ENCODE assay signal across 8 mouse cellular contexts in genomic region chr3:88454762-88455587, GRCm38 (mm10). TPM values are rescaled to one million over a fixed set of nuclear protein-coding genes. Genes with fewer than 3 reads are reported as not detected.
DNase-seq lines count a peak whose midpoint lies in the region; ATAC-seq and TF ChIP-seq lines count a peak whose summit lies in the region.

No protein-coding gene starts in this region.

- H3K36me3 ChIP-seq in embryonic facial prominence, embryonic 12.5 days = no peaks in the 10 kb centered on the region
- H3K36me3 ChIP-seq in embryonic facial prominence, embryonic 10.5 days (replicated peaks) = no peaks in the 10 kb centered on the region
- peaks cover 36% of the 10 kb centered on the region for H3K36me3 ChIP-seq in midbrain, postnatal 0 days (ENCODE audit: insufficient read depth, low read length)
- no peaks in the 10 kb centered on the region for H3K36me3 ChIP-seq in midbrain, embryonic 11.5 days (ENCODE audit: control insufficient read depth, insufficient read depth, low read length)
- H3K36me3 ChIP-seq in kidney, embryonic 16.5 days (ENCODE audit: insufficient read depth, low read length) = no peaks in the 10 kb centered on the region
- peaks cover 31% of the 10 kb centered on the region for H3K36me3 ChIP-seq in neural tube, embryonic 13.5 days

- H3K4me2 ChIP-seq in embryonic facial prominence, embryonic 12.5 days (replicated peaks) = no peak overlapping the region
- H3K4me2 ChIP-seq in midbrain, postnatal 0 days (ENCODE audit: low read depth, low read length, poor library complexity, severe bottlenecking) = no peak overlapping the region
- no peak overlapping the region for H3K4me2 ChIP-seq in midbrain, embryonic 11.5 days
- peak overlapping the region; percentile 23 for H3K4me2 ChIP-seq in kidney, embryonic 16.5 days (replicated peaks; ENCODE audit: low read depth, low read length)
- H3K4me2 ChIP-seq in neural tube, embryonic 13.5 days = no peak overlapping the region

- no peak overlapping the region for H3K4me3 ChIP-seq in embryonic facial prominence, embryonic 12.5 days
- no peak overlapping the region for H3K4me3 ChIP-seq in embryonic facial prominence, embryonic 10.5 days
- no peak overlapping the region for H3K4me3 ChIP-seq in midbrain, postnatal 0 days (ENCODE audit: low read depth, low read length)
- no peak overlapping the region for H3K4me3 ChIP-seq in midbrain, embryonic 11.5 days (ENCODE audit: low read depth, low read length)
- peak overlapping the region; percentile 10; the same call in 1 of the 2 replicates for H3K4me3 ChIP-seq in kidney, embryonic 16.5 days (ENCODE audit: low read length)
- no peak overlapping the region for H3K4me3 ChIP-seq in neural tube, embryonic 13.5 days

- peaks cover 20% of the 10 kb centered on the region; the same call in 1 of the 2 replicates for H3K4me1 ChIP-seq in embryonic facial prominence, embryonic 12.5 days
- H3K4me1 ChIP-seq in embryonic facial prominence, embryonic 10.5 days = peaks cover 44% of the 10 kb centered on the region
- peaks cover 12% of the 10 kb centered on the region for H3K4me1 ChIP-seq in midbrain, postnatal 0 days (ENCODE audit: insufficient read depth, low read length)
- H3K4me1 ChIP-seq in midbrain, embryonic 11.5 days (ENCODE audit: control insufficient read depth, insufficient read depth, low read length) = peaks cover 15% of the 10 kb centered on the region
- peaks cover 30% of the 10 kb centered on the region for H3K4me1 ChIP-seq in kidney, embryonic 16.5 days (ENCODE audit: insufficient read depth, low read length)
- peaks cover 39% of the 10 kb centered on the region for H3K4me1 ChIP-seq in neural tube, embryonic 13.5 days (replicated peaks)

- DNase-seq in embryonic facial prominence, embryonic 10.5 days (ENCODE audit: low spot score) = no peak
- no peak for DNase-seq in midbrain, postnatal 0 days (ENCODE audit: low spot score)
- no peak for DNase-seq in midbrain, embryonic 11.5 days (ENCODE audit: low spot score, missing footprints)
- no peak for DNase-seq in adrenal gland, adult 8-10 months
- DNase-seq in frontal cortex, postnatal 10 days (ENCODE audit: low spot score in 2 of 2) = no peak

- H3K27me3 ChIP-seq in embryonic facial prominence, embryonic 12.5 days = 0 out of 2 replicates have a peak, but pooled peaks cover 4% of the 10 kb centered on the region
- peaks cover 87% of the 10 kb centered on the region for H3K27me3 ChIP-seq in embryonic facial prominence, embryonic 10.5 days (replicated peaks; ENCODE audit: low read depth, poor library complexity, severe bottlenecking)
- H3K27me3 ChIP-seq in midbrain, postnatal 0 days (ENCODE audit: insufficient read depth, low read length) = no peaks in the 10 kb centered on the region
- H3K27me3 ChIP-seq in midbrain, embryonic 11.5 days (ENCODE audit: control insufficient read depth, insufficient read depth, low read length) = no peaks in the 10 kb centered on the region
- 0 out of 2 replicates have a peak, but pooled peaks cover 12% of the 10 kb centered on the region for H3K27me3 ChIP-seq in kidney, embryonic 16.5 days (ENCODE audit: insufficient read depth, low read length)
- peaks cover 20% of the 10 kb centered on the region for H3K27me3 ChIP-seq in neural tube, embryonic 13.5 days

- no peaks in the 10 kb centered on the region for H3K9me3 ChIP-seq in embryonic facial prominence, embryonic 12.5 days
- no peaks in the 10 kb centered on the region for H3K9me3 ChIP-seq in embryonic facial prominence, embryonic 10.5 days
- H3K9me3 ChIP-seq in midbrain, postnatal 0 days (ENCODE audit: low read length) = no peaks in the 10 kb centered on the region
- no peaks in the 10 kb centered on the region for H3K9me3 ChIP-seq in midbrain, embryonic 11.5 days (ENCODE audit: control insufficient read depth, low read length)
- no peaks in the 10 kb centered on the region for H3K9me3 ChIP-seq in kidney, embryonic 16.5 days (ENCODE audit: low read length)
- H3K9me3 ChIP-seq in neural tube, embryonic 13.5 days = no peaks in the 10 kb centered on the region

- no peak for TF ChIP-seq CTCF in midbrain, postnatal 0 days (IDR thresholded peaks at IDR 0.05)

- ATAC-seq in embryonic facial prominence, embryonic 12.5 days (ENCODE audit: insufficient number of reproducible peaks, insufficient read depth, low FRiP score, low TSS enrichment) = no peak
- ATAC-seq in midbrain, postnatal 0 days (ENCODE audit: low FRiP score) = no peak
- no peak for ATAC-seq in midbrain, embryonic 11.5 days (ENCODE audit: low FRiP score)
- peak; percentile 50 for ATAC-seq in kidney, embryonic 16.5 days (ENCODE audit: low FRiP score, low TSS enrichment)
- no peak for ATAC-seq in neural tube, embryonic 13.5 days (ENCODE audit: low read depth)

- peak overlapping the region; percentile 3; the same call in 1 of the 2 replicates for H3K9ac ChIP-seq in embryonic facial prominence, embryonic 12.5 days
- 0 out of 2 replicates have a peak overlapping the region, but pooled peaks have one; percentile 13 for H3K9ac ChIP-seq in midbrain, postnatal 0 days (replicated peaks; ENCODE audit: low read length, poor library complexity, severe bottlenecking)
- H3K9ac ChIP-seq in midbrain, embryonic 11.5 days (ENCODE audit: low read length) = no peak overlapping the region
- peak overlapping the region; percentile 48; the same call in 1 of the 2 replicates for H3K9ac ChIP-seq in kidney, embryonic 16.5 days (replicated peaks; ENCODE audit: low read length)
- peak overlapping the region; percentile 50; the same call in 1 of the 2 replicates for H3K9ac ChIP-seq in neural tube, embryonic 13.5 days

- H3K27ac ChIP-seq in embryonic facial prominence, embryonic 12.5 days = no peak overlapping the region; the same call in 1 of the 2 replicates
- H3K27ac ChIP-seq in embryonic facial prominence, embryonic 10.5 days (replicated peaks) = no peak overlapping the region
- H3K27ac ChIP-seq in midbrain, postnatal 0 days (ENCODE audit: low read depth, low read length) = no peak overlapping the region
- no peak overlapping the region for H3K27ac ChIP-seq in midbrain, embryonic 11.5 days (ENCODE audit: low read depth, low read length)
- H3K27ac ChIP-seq in kidney, embryonic 16.5 days (ENCODE audit: low read length) = peak overlapping the region; percentile 85
- no peak overlapping the region for H3K27ac ChIP-seq in neural tube, embryonic 13.5 days (replicated peaks)

- WGBS in embryonic facial prominence, embryonic 12.5 days = 55% methylated on average over 9 of the region's 9 CpGs
- 59% methylated on average over 9 of the region's 9 CpGs for WGBS in embryonic facial prominence, embryonic 10.5 days
- 62% methylated on average over 9 of the region's 9 CpGs for WGBS in midbrain, postnatal 0 days
- 64% methylated on average over 9 of the region's 9 CpGs for WGBS in midbrain, embryonic 11.5 days
- WGBS in kidney, embryonic 16.5 days = 49% methylated on average over 9 of the region's 9 CpGs
- WGBS in neural tube, embryonic 13.5 days = 56% methylated on average over 9 of the region's 9 CpGs

RNA-seq across cellular contexts. Expression of gene Sema4a, which starts 6.0 kb away (rescaled TPM):
- polyA plus RNA-seq in embryonic facial prominence, embryonic 12.5 days (2016; fragmentation: Nextera tagmentation; extraction: Ambion mirVana) = 7.5 and 9.0 TPM in 2 replicates
- 5.9 and 7.1 TPM in 2 replicates for polyA plus RNA-seq in embryonic facial prominence, embryonic 10.5 days (2016; fragmentation: Nextera tagmentation; extraction: Ambion mirVana)
- total RNA-seq in midbrain, postnatal 0 days (2014; rRNA removed) = 52.6 and 62.0 TPM in 2 replicates
- 42.1 and 44.2 TPM in 2 replicates for polyA plus RNA-seq in midbrain, postnatal 0 days (2015; fragmentation: Nextera tagmentation; extraction: Ambion mirVana)
- 6.3 and 6.8 TPM in 2 replicates for polyA plus RNA-seq in midbrain, embryonic 11.5 days (2014; fragmentation: Nextera tagmentation; extraction: Ambion mirVana)
- 19.6 and 25.3 TPM in 2 replicates for polyA plus RNA-seq in kidney, embryonic 16.5 days (2015; fragmentation: Nextera tagmentation; extraction: Ambion mirVana)
- polyA plus RNA-seq in neural tube, embryonic 13.5 days (2015; fragmentation: Nextera tagmentation; extraction: Ambion mirVana) = 19.7 and 21.8 TPM in 2 replicates
- total RNA-seq in adrenal gland, adult 8-10 months (2022) = 10 to 100 TPM; 12.2 to 14.0 (median 12.5) TPM

RNA-seq across cellular contexts. Expression of gene Slc25a44, which starts 30.0 kb away (rescaled TPM):
- 17.0 and 17.3 TPM in 2 replicates for polyA plus RNA-seq in embryonic facial prominence, embryonic 12.5 days (2016; fragmentation: Nextera tagmentation; extraction: Ambion mirVana)
- 17.5 and 17.6 TPM in 2 replicates for polyA plus RNA-seq in embryonic facial prominence, embryonic 10.5 days (2016; fragmentation: Nextera tagmentation; extraction: Ambion mirVana)
- 62.5 and 63.8 TPM in 2 replicates for total RNA-seq in midbrain, postnatal 0 days (2014; rRNA removed)
- polyA plus RNA-seq in midbrain, postnatal 0 days (2015; fragmentation: Nextera tagmentation; extraction: Ambion mirVana) = 35.9 and 38.7 TPM in 2 replicates
- polyA plus RNA-seq in midbrain, embryonic 11.5 days (2014; fragmentation: Nextera tagmentation; extraction: Ambion mirVana) = 20.8 and 22.3 TPM in 2 replicates
- polyA plus RNA-seq in kidney, embryonic 16.5 days (2015; fragmentation: Nextera tagmentation; extraction: Ambion mirVana) = 21.7 and 22.2 TPM in 2 replicates
- polyA plus RNA-seq in neural tube, embryonic 13.5 days (2015; fragmentation: Nextera tagmentation; extraction: Ambion mirVana) = 30.4 and 31.1 TPM in 2 replicates
- total RNA-seq in adrenal gland, adult 8-10 months (2022) = 10 to 100 TPM; 44.3 to 50.8 (median 47.0) TPM

RNA-seq across cellular contexts. Expression of gene Pmf1, which starts 44.8 kb away (rescaled TPM):
- 130 and 133 TPM in 2 replicates for polyA plus RNA-seq in embryonic facial prominence, embryonic 12.5 days (2016; fragmentation: Nextera tagmentation; extraction: Ambion mirVana)
- polyA plus RNA-seq in embryonic facial prominence, embryonic 10.5 days (2016; fragmentation: Nextera tagmentation; extraction: Ambion mirVana) = 184 and 194 TPM in 2 replicates
- total RNA-seq in midbrain, postnatal 0 days (2014; rRNA removed) = 20.6 and 25.4 TPM in 2 replicates
- polyA plus RNA-seq in midbrain, postnatal 0 days (2015; fragmentation: Nextera tagmentation; extraction: Ambion mirVana) = 25.2 and 25.6 TPM in 2 replicates
- polyA plus RNA-seq in midbrain, embryonic 11.5 days (2014; fragmentation: Nextera tagmentation; extraction: Ambion mirVana) = 128 and 132 TPM in 2 replicates
- polyA plus RNA-seq in kidney, embryonic 16.5 days (2015; fragmentation: Nextera tagmentation; extraction: Ambion mirVana) = 144 and 152 TPM in 2 replicates
- polyA plus RNA-seq in neural tube, embryonic 13.5 days (2015; fragmentation: Nextera tagmentation; extraction: Ambion mirVana) = 31.6 and 33.5 TPM in 2 replicates
- total RNA-seq in adrenal gland, adult 8-10 months (2022) = 10 to 100 TPM; 31.5 to 46.9 (median 34.3) TPM

RNA-seq across cellular contexts. Expression of gene Lmna, which starts 54.8 kb away (rescaled TPM):
- polyA plus RNA-seq in embryonic facial prominence, embryonic 12.5 days (2016; fragmentation: Nextera tagmentation; extraction: Ambion mirVana) = 109 and 113 TPM in 2 replicates
- polyA plus RNA-seq in embryonic facial prominence, embryonic 10.5 days (2016; fragmentation: Nextera tagmentation; extraction: Ambion mirVana) = 15.2 and 17.9 TPM in 2 replicates
- 57.6 and 75.0 TPM in 2 replicates for total RNA-seq in midbrain, postnatal 0 days (2014; rRNA removed)
- 74.1 and 77.2 TPM in 2 replicates for polyA plus RNA-seq in midbrain, postnatal 0 days (2015; fragmentation: Nextera tagmentation; extraction: Ambion mirVana)
- polyA plus RNA-seq in midbrain, embryonic 11.5 days (2014; fragmentation: Nextera tagmentation; extraction: Ambion mirVana) = 17.9 and 21.2 TPM in 2 replicates
- polyA plus RNA-seq in kidney, embryonic 16.5 days (2015; fragmentation: Nextera tagmentation; extraction: Ambion mirVana) = 89.9 and 100 TPM in 2 replicates
- polyA plus RNA-seq in neural tube, embryonic 13.5 days (2015; fragmentation: Nextera tagmentation; extraction: Ambion mirVana) = 41.9 and 45.3 TPM in 2 replicates
- total RNA-seq in adrenal gland, adult 8-10 months (2022) = 100 to 1,000 TPM in 3 of 4 experiments, 10 to 100 TPM in 1; 88.2 to 134 (median 124) TPM
